8 mouse cellular contexts compared by ENCODE assay signal in genomic region chr8:108896468-108897346, GRCm38 (mm10).
DNase-seq lines count a peak whose midpoint lies in the region; ATAC-seq lines count a peak whose summit lies in the region.

No protein-coding gene starts in this region.

- 23% methylated on average over 18 of the region's 18 CpGs for WGBS in forebrain, embryonic 13.5 days
- 48% methylated on average over 18 of the region's 18 CpGs for WGBS in forebrain, embryonic 10.5 days
- WGBS in embryonic facial prominence, embryonic 12.5 days = 40% methylated on average over 18 of the region's 18 CpGs
- WGBS in heart, embryonic 10.5 days = 64% methylated on average over 18 of the region's 18 CpGs
- 43% methylated on average over 18 of the region's 18 CpGs for WGBS in kidney, embryonic 14.5 days
- 44% methylated on average over 18 of the region's 18 CpGs for WGBS in limb, embryonic 13.5 days
- WGBS in neural tube, embryonic 14.5 days = 27% methylated on average over 18 of the region's 18 CpGs

- H3K4me1 ChIP-seq in forebrain, embryonic 13.5 days = peaks cover 55% of the 10 kb centered on the region
- H3K4me1 ChIP-seq in forebrain, embryonic 10.5 days = peaks cover 63% of the 10 kb centered on the region
- H3K4me1 ChIP-seq in embryonic facial prominence, embryonic 12.5 days = peaks cover 70% of the 10 kb centered on the region
- peaks cover 76% of the 10 kb centered on the region for H3K4me1 ChIP-seq in heart, embryonic 10.5 days
- H3K4me1 ChIP-seq in kidney, embryonic 14.5 days (ENCODE audit: control insufficient read depth, insufficient read depth, low read length) = peaks cover 37% of the 10 kb centered on the region
- H3K4me1 ChIP-seq in limb, embryonic 13.5 days = peaks cover 84% of the 10 kb centered on the region
- peaks cover 48% of the 10 kb centered on the region for H3K4me1 ChIP-seq in neural tube, embryonic 14.5 days (ENCODE audit: control insufficient read depth, insufficient read depth, low read length)

- peak overlapping the region; percentile 35; the same call in 1 of the 2 replicates for H3K27ac ChIP-seq in forebrain, embryonic 13.5 days
- no peak overlapping the region for H3K27ac ChIP-seq in forebrain, embryonic 10.5 days
- peak overlapping the region; percentile 78 for H3K27ac ChIP-seq in embryonic facial prominence, embryonic 12.5 days
- peak overlapping the region; percentile 71 for H3K27ac ChIP-seq in heart, embryonic 10.5 days
- H3K27ac ChIP-seq in kidney, embryonic 14.5 days (ENCODE audit: low read depth, low read length) = peak overlapping the region; percentile 10; the same call in 1 of the 2 replicates
- H3K27ac ChIP-seq in limb, embryonic 13.5 days = peak overlapping the region; percentile 81
- no peak overlapping the region for H3K27ac ChIP-seq in neural tube, embryonic 14.5 days (ENCODE audit: low read depth, low read length)

- peak overlapping the region; percentile 27; the same call in 1 of the 2 replicates for H3K4me2 ChIP-seq in forebrain, embryonic 13.5 days
- 0 out of 2 replicates have a peak overlapping the region, but pooled peaks have one; percentile 6 for H3K4me2 ChIP-seq in embryonic facial prominence, embryonic 12.5 days (replicated peaks)
- H3K4me2 ChIP-seq in kidney, embryonic 14.5 days (replicated peaks; ENCODE audit: low read depth, low read length) = no peak overlapping the region
- H3K4me2 ChIP-seq in limb, embryonic 13.5 days (replicated peaks) = peak overlapping the region; percentile 21
- H3K4me2 ChIP-seq in neural tube, embryonic 14.5 days (ENCODE audit: low read depth, low read length) = no peak overlapping the region; the same call in 1 of the 2 replicates

- ATAC-seq in forebrain, embryonic 13.5 days = peak; percentile 64
- peak; percentile 36; the same call in 1 of the 2 replicates for ATAC-seq in embryonic facial prominence, embryonic 12.5 days (ENCODE audit: insufficient number of reproducible peaks, insufficient read depth, low FRiP score, low TSS enrichment)
- ATAC-seq in kidney, embryonic 14.5 days (ENCODE audit: low FRiP score, low TSS enrichment) = 0 out of 2 replicates have a peak, but pooled peaks have one; percentile 24
- peak; percentile 34; the same call in 1 of the 2 replicates for ATAC-seq in limb, embryonic 13.5 days (ENCODE audit: low FRiP score, low read depth)
- ATAC-seq in neural tube, embryonic 14.5 days (ENCODE audit: low read depth) = peak; percentile 51; the same call in 1 of the 2 replicates

- H3K4me3 ChIP-seq in forebrain, embryonic 13.5 days = no peak overlapping the region
- no peak overlapping the region for H3K4me3 ChIP-seq in forebrain, embryonic 10.5 days
- no peak overlapping the region for H3K4me3 ChIP-seq in embryonic facial prominence, embryonic 12.5 days
- no peak overlapping the region for H3K4me3 ChIP-seq in heart, embryonic 10.5 days
- H3K4me3 ChIP-seq in kidney, embryonic 14.5 days (ENCODE audit: low read length) = no peak overlapping the region
- no peak overlapping the region for H3K4me3 ChIP-seq in limb, embryonic 13.5 days
- H3K4me3 ChIP-seq in neural tube, embryonic 14.5 days (ENCODE audit: low read depth, low read length) = no peak overlapping the region

- H3K27me3 ChIP-seq in forebrain, embryonic 13.5 days = peaks cover 20% of the 10 kb centered on the region
- peaks cover 68% of the 10 kb centered on the region for H3K27me3 ChIP-seq in forebrain, embryonic 10.5 days (ENCODE audit: poor library complexity, severe bottlenecking)
- H3K27me3 ChIP-seq in embryonic facial prominence, embryonic 12.5 days = no peaks in the 10 kb centered on the region
- H3K27me3 ChIP-seq in heart, embryonic 10.5 days (ENCODE audit: insufficient read depth, poor library complexity, severe bottlenecking) = no peaks in the 10 kb centered on the region
- no peaks in the 10 kb centered on the region for H3K27me3 ChIP-seq in kidney, embryonic 14.5 days (ENCODE audit: control insufficient read depth, insufficient read depth, low read length)
- H3K27me3 ChIP-seq in limb, embryonic 13.5 days = no peaks in the 10 kb centered on the region
- no peaks in the 10 kb centered on the region for H3K27me3 ChIP-seq in neural tube, embryonic 14.5 days (ENCODE audit: control insufficient read depth, insufficient read depth, low read length)

- H3K9ac ChIP-seq in forebrain, embryonic 13.5 days = peak overlapping the region; percentile 13; the same call in 1 of the 2 replicates
- no peak overlapping the region for H3K9ac ChIP-seq in embryonic facial prominence, embryonic 12.5 days
- H3K9ac ChIP-seq in kidney, embryonic 14.5 days (ENCODE audit: low read depth, low read length) = no peak overlapping the region
- no peak overlapping the region for H3K9ac ChIP-seq in limb, embryonic 13.5 days
- no peak overlapping the region for H3K9ac ChIP-seq in neural tube, embryonic 14.5 days (replicated peaks; ENCODE audit: low read depth, low read length)

- DNase-seq in forebrain, embryonic 10.5 days (ENCODE audit: extremely low spot score, low spot score) = no peak
- DNase-seq in heart, embryonic 10.5 days (ENCODE audit: low spot score) = no peak
- peak; percentile 72 to 90 for DNase-seq in urinary bladder, postnatal 4 days (ENCODE audit: low spot score in 2 of 2)

- no peaks in the 10 kb centered on the region for H3K36me3 ChIP-seq in forebrain, embryonic 13.5 days (ENCODE audit: poor library complexity, severe bottlenecking)
- peaks cover 15% of the 10 kb centered on the region for H3K36me3 ChIP-seq in forebrain, embryonic 10.5 days (replicated peaks)
- H3K36me3 ChIP-seq in embryonic facial prominence, embryonic 12.5 days = no peaks in the 10 kb centered on the region; the same call in 1 of the 2 replicates
- 0 out of 2 replicates have a peak, but pooled peaks cover 4% of the 10 kb centered on the region for H3K36me3 ChIP-seq in heart, embryonic 10.5 days
- no peaks in the 10 kb centered on the region for H3K36me3 ChIP-seq in kidney, embryonic 14.5 days (ENCODE audit: control insufficient read depth, insufficient read depth, low read length)
- H3K36me3 ChIP-seq in limb, embryonic 13.5 days = peaks cover 18% of the 10 kb centered on the region; the same call in 1 of the 2 replicates
- H3K36me3 ChIP-seq in neural tube, embryonic 14.5 days (ENCODE audit: control insufficient read depth, insufficient read depth, low read length) = no peaks in the 10 kb centered on the region

- no peaks in the 10 kb centered on the region for H3K9me3 ChIP-seq in forebrain, embryonic 13.5 days (replicated peaks)
- H3K9me3 ChIP-seq in forebrain, embryonic 10.5 days = no peaks in the 10 kb centered on the region
- no peaks in the 10 kb centered on the region for H3K9me3 ChIP-seq in embryonic facial prominence, embryonic 12.5 days
- H3K9me3 ChIP-seq in heart, embryonic 10.5 days = no peaks in the 10 kb centered on the region
- H3K9me3 ChIP-seq in kidney, embryonic 14.5 days (ENCODE audit: control insufficient read depth, low read length) = no peaks in the 10 kb centered on the region
- no peaks in the 10 kb centered on the region for H3K9me3 ChIP-seq in limb, embryonic 13.5 days
- no peaks in the 10 kb centered on the region for H3K9me3 ChIP-seq in neural tube, embryonic 14.5 days (ENCODE audit: control insufficient read depth, low read length)

Comparison
In these comparisons a context has a peak if more than half of its experiments do, and no peak if none do; other contexts are left out.
1. H3K27ac ChIP-seq: peak in forebrain, embryonic 13.5 days (single experiment), embryonic facial prominence, embryonic 12.5 days (single experiment), heart, embryonic 10.5 days (single experiment), kidney, embryonic 14.5 days (single experiment) and limb, embryonic 13.5 days (single experiment); none in forebrain, embryonic 10.5 days (single experiment) and neural tube, embryonic 14.5 days (single experiment).
2. H3K4me2 ChIP-seq: peak in forebrain, embryonic 13.5 days (single experiment), embryonic facial prominence, embryonic 12.5 days (single experiment) and limb, embryonic 13.5 days (single experiment); none in kidney, embryonic 14.5 days (single experiment) and neural tube, embryonic 14.5 days (single experiment).
3. DNase-seq: peak in urinary bladder, postnatal 4 days (2 of 2); none in forebrain, embryonic 10.5 days (single experiment) and heart, embryonic 10.5 days (single experiment).
4. Peak in every context shown above with its lines, with median percentiles within 50 percentile points of each other: ATAC-seq.